Mouse (Mus musculus): ENCODE results near the gene Slc25a44. TPM values are rescaled to one million over a fixed set of nuclear protein-coding genes. Genes with fewer than 3 reads are reported as not detected.
A peak's percentile ranks its signal among the peaks of the same experiment; 100 is the strongest.
"Not testable (repeated sequence)": the region's sequence is repeated elsewhere in the genome, so short reads cannot be mapped to it uniquely, and the experiment has no call there.

The Slc25a44 gene
- polyA plus RNA-seq, 1 experiment from 2014 or later: 24.9 TPM

DNA sequence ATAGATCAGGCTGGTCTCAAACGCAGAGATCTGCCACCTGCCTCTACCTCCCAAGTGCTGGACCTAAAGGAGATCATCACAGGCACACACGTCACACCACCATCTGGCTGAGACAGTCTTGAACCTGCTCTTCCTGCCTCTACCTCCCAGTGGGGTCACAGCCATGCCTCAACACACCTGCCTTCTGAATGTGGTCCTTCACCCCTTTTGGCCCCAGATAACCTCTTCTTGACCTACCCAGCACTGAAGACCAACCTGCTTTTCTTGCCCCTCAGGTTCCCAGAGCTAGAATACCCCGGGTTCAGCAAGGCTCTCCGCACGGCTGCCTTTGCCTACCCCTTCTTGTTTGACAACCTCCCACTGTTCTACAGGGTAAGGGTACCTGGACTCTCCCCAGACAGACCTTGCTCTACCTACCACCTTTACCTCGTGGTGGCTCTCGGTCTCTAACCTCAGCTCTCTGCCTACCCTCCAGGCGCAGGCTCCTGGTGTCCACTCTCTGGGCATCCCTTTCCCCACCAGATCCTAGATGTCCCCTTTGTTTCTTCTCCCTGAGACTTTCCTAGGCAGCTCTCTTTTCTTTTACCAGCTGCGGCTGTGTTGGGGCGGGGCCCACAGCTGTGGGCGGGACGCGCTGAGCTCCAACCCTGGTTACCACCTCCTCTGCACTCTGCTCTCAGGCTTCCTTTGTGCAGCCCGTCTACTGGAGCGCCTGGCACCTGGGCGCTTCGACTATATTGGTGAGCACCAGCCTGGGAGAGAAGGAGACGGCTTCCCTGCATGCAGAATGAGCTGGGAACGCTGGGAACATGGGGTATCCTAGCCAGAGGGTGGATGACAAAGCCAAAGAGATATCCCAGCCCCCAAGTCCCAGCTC, 49.0 kb downstream of the Slc25a44 start:
- not testable (repeated sequence) for H3K27me3 ChIP-seq; H3K36me3 ChIP-seq; H3K4me1 ChIP-seq; H3K4me3 ChIP-seq; H3K9me3 ChIP-seq (replicated peaks)
- peak overlapping the region; percentile 66 for H3K27ac ChIP-seq
- H3K4me2 ChIP-seq (replicated peaks): peak overlapping the region; percentile 37
- ATAC-seq (ENCODE audit: low FRiP score): peak; percentile 89
- H3K9ac ChIP-seq: peak overlapping the region; percentile 27; the same call in 1 of the 2 replicates
- 10% methylated on average over 18 of the region's 19 CpGs for WGBS

DNA sequence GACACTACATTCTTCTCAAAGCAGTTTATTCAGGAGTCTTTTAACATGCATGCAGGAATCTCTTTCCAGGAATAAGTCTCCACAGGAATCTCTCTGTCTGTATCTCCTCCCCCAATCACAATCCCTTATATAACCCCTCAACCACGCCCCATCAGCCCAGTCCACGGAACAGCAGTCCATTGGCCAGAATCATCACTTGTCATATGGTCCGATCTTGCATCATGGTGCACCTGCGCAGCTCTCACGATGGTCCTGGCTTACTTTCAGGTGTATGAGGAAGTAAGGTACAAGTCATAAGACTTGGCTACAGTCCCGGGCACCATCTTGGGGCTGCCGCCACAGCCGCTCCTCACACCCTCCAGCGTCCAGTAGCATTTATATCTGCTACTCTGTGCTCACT, 52.3 kb downstream of the Slc25a44 start, which contains the start of gene Bglap3:
Gene Bglap3, minus strand, starts transcription at position 101 of the 400 bp plus-strand sequence.
- 90% methylated on average over 9 of the region's 9 CpGs for WGBS
- ATAC-seq (ENCODE audit: low FRiP score); H3K27me3 ChIP-seq; H3K4me2 ChIP-seq (replicated peaks); H3K36me3 ChIP-seq; H3K9me3 ChIP-seq (replicated peaks); H3K27ac ChIP-seq; H3K9ac ChIP-seq; H3K4me3 ChIP-seq; H3K4me1 ChIP-seq: not testable (repeated sequence)

DNA sequence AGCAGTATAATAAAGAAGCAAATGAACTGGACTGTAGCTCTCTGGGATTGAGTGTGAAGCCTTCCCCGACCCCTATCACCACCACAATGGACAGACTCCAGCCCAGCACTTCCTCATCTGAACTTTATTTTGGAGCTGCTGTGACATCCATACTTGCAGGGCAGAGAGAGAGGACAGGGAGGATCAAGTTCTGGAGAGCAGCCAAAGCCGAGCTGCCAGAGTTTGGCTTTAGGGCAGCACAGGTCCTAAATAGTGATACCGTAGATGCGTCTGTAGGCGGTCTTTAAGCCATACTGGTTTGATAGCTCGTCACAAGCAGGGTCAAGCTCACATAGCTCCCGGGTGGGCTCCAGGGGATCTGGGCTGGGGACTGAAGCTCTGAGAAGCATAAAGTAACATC, 56.4 kb downstream of the Slc25a44 start:
- not testable (repeated sequence) for H3K36me3 ChIP-seq; H3K9me3 ChIP-seq (replicated peaks); H3K4me2 ChIP-seq (replicated peaks); H3K9ac ChIP-seq; H3K27ac ChIP-seq; ATAC-seq (ENCODE audit: low FRiP score); H3K4me3 ChIP-seq
- Histone ChIP-seq H3K4me1 (peaks cover 15% of the 10 kb centered on the region), H3K27me3 (peaks cover 22% of the 10 kb centered on the region)
- WGBS: 84% methylated on average over 7 of the region's 7 CpGs

DNA sequence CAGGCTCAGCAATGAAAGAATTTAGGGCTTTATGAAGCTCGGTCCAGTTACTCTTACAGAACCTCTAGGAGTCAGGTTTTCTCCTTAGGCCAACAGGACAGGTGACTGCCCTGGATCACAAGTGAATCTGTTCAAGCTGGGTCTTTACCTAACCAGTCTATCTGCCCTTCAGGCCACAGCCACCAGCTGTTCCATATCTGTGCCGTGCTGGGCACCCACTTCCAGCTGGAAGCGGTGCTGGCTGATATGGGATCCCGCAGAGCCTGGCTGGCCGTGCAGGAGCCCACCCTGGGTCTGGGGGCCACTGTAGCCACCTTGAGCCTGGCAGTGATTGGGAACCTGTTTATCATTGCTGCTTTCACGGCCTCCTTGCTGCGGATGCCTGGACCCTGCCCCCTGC, 57.4 kb downstream of the Slc25a44 start:
- not testable (repeated sequence) for H3K4me3 ChIP-seq; H3K36me3 ChIP-seq; H3K27ac ChIP-seq; H3K9me3 ChIP-seq (replicated peaks); H3K4me2 ChIP-seq (replicated peaks); H3K9ac ChIP-seq
- H3K4me1 ChIP-seq: peaks cover 15% of the 10 kb centered on the region
- WGBS: 47% methylated on average over 4 of the region's 7 CpGs
- H3K27me3 ChIP-seq: peaks cover 22% of the 10 kb centered on the region
- peak; percentile 47; the same call in 1 of the 2 replicates for ATAC-seq (ENCODE audit: low FRiP score)

DNA sequence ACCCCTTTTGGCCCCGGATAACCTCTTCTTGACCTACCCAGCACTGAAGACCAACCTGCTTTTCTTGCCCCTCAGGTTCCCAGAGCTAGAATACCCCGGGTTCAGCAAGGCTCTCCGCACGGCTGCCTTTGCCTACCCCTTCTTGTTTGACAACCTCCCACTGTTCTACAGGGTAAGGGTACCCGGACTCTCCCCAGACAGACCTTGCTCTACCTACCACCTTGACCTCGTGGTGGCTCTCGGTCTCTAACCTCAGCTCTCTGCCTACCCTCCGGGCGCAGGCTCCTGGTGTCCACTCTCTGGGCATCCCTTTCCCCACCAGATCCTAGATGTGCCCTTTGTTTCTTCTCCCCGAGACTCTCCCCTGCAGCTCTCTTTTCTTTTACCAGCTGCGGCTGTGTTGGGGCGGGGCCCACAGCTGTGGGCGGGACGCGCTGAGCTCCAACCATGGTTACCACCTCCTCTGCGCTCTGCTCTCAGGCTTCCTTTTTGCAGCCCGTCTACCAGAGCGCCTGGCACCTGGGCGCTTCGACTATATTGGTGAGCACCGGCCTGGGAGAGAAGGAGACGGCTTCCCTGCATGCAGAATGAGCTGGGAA, 58.0 kb downstream of the Slc25a44 start:
- Histone ChIP-seq H3K36me3 (peaks cover 12% of the 10 kb centered on the region), H3K27me3 (peaks cover 22% of the 10 kb centered on the region), H3K4me2 (replicated peaks) (peak overlapping the region; percentile 47), H3K4me3 (peak overlapping the region; percentile 24), H3K4me1 (peaks cover 15% of the 10 kb centered on the region), H3K27ac (peak overlapping the region; percentile 72)
- not testable (repeated sequence) for H3K9me3 ChIP-seq (replicated peaks); H3K9ac ChIP-seq
- 1% methylated on average over 20 of the region's 22 CpGs for WGBS
- peak; percentile 90 for ATAC-seq (ENCODE audit: low FRiP score)

DNA sequence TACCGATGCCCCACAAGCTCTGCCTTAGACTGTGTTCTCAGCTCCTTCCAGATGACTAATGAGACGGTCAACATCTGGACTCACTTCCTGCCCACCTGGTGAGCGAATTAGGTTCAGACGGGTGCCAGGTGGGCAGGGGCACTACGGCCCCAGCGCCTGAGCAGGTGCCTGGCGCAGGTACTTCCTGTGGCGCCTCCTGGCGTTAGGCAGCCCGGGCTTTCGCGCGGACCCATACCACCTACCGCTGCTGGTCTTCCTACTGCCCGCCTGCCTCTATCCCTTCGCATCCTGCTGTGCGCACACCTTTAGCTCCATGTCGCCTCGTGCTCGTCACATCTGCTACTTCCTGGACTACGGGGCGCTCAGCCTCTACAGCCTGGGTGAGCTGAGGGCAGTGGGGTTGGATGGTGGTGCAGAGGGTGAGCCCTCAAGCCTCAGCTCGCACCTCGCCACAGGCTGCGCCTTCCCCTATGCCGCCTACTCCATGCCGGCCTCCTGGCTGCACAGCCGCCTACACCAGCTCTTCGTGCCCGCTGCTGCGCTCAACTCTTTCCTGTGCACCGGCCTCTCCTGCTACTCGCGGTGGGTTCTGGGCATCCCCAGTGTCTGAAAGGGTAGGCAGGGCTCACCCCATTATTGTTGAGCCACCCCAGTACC, 59.1 kb downstream of the Slc25a44 start:
- 42% methylated on average over 34 of the region's 34 CpGs for WGBS
- no peak overlapping the region for H3K9ac ChIP-seq
- no peak for ATAC-seq (ENCODE audit: low FRiP score)

DNA sequence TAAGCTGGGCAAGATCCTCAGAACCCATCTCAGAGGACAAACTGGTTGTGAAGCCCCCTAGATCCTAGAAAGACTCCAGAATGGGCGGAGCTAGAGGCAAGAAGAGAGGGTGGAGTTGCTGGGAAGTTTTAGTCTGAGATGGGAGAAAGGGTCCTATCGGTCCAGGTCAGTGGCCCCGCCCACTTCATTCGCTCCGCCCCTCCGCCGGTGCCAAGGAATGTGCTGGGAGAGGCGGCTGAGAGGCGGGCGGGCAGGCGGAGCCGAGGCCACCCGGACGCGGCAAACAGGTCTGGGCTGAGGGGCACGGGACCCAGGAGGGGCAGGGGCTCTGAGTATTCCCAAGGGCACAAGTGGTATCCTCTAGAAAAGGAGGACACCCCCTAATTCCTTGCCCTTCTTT, 60.6 kb downstream of the Slc25a44 start, which contains the start of gene Paqr6:
Gene Paqr6, plus strand, starts transcription at position 248 of the 400 bp plus-strand sequence.
- no peak for ATAC-seq (ENCODE audit: low FRiP score)
- Histone ChIP-seq H3K4me2 (replicated peaks) (peak within 1 kb of the TSS; percentile 22), H3K9ac (no peak within 1 kb of the TSS), H3K27me3 (peaks cover 22% of the 10 kb centered on the region), H3K36me3 (peaks cover 38% of the 10 kb centered on the region), H3K9me3 (replicated peaks) (no peaks in the 10 kb centered on the region), H3K4me3 (no peak within 1 kb of the TSS), H3K4me1 (peaks cover 25% of the 10 kb centered on the region), H3K27ac (no peak within 1 kb of the TSS; the same call in 1 of the 2 replicates)
- 2% methylated on average over 16 of the region's 16 CpGs for WGBS

More for the DNA sequence above, 59.1 kb downstream of the Slc25a44 start:
- Histone ChIP-seq H3K9me3 (replicated peaks) (peaks cover 8% of the 10 kb centered on the region), H3K4me1 (peaks cover 15% of the 10 kb centered on the region), H3K36me3 (peaks cover 23% of the 10 kb centered on the region), H3K27me3 (peaks cover 22% of the 10 kb centered on the region), H3K4me3 (no peak overlapping the region), H3K27ac (no peak overlapping the region), H3K4me2 (replicated peaks) (peak overlapping the region; percentile 14)

DNA sequence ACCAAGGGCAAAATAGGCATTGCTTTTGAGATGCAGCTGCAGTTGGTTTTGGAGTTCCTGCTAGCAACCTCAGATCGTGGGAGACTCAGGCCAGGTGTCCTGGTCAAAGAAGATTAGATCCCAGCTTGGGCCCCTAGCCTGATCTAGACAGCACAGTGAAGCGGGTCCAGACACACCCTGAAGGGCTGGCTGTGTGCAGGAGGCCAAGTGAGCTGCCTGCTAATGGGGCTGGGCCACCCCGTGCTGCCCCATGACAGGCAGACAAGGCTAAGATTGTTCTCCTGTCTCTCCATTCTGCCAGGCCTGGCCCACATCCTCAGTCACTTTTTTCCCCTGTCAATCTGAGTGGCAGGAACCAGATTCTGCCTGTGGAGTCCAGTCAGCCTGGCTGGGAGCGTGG, 61.2 kb downstream of the Slc25a44 start:
- Histone ChIP-seq H3K9ac (no peak overlapping the region), H3K4me3 (no peak overlapping the region), H3K36me3 (peaks cover 44% of the 10 kb centered on the region), H3K4me2 (replicated peaks) (no peak overlapping the region), H3K27ac (no peak overlapping the region), H3K4me1 (peaks cover 30% of the 10 kb centered on the region), H3K9me3 (replicated peaks) (no peaks in the 10 kb centered on the region), H3K27me3 (peaks cover 22% of the 10 kb centered on the region)
- no peak for ATAC-seq (ENCODE audit: low FRiP score)
- 46% methylated on average over 4 of the region's 4 CpGs for WGBS

DNA sequence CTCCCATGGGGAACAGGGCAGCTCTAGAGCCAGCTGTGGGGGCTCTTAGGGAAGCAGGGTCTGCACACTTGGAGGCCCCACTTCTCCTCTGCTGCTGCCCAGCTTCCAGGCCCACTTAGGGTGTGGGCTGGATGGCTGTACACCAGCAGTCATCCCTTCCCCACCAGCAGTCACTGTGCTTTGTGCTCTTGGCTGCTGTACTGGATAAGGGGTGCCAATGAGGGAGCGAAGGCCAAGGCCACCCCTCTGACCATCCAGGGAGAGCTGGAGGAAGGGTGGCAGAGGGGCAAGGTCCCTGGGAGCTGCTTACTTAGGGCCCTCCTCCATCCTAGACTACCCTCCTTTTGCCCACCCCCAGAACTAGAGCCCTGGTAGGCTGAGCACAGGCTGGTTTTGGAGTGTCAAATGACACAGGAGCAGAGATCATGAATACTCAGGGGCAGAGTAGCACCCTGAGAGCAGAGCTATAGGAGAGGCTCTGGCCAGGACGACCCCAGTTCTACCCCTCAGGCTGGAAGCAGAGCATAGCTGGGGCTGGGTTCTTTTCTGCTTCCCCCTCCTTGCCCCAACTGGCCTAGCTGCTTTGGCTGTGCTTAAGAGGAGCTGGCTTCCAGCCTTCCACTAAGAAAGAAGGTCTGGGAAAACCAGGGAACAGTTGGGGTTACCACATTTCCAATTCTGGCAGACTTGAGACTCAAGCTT, 63.2 kb downstream of the Slc25a44 start:
- ATAC-seq (ENCODE audit: low FRiP score): no peak
- peaks cover 30% of the 10 kb centered on the region for H3K4me1 ChIP-seq
- no peak overlapping the region for H3K4me2 ChIP-seq (replicated peaks)
- H3K27me3 ChIP-seq: peaks cover 22% of the 10 kb centered on the region
- H3K9me3 ChIP-seq (replicated peaks): no peaks in the 10 kb centered on the region
- H3K27ac ChIP-seq: no peak overlapping the region
- WGBS: 88% methylated on average over 2 of the region's 2 CpGs
- no peak overlapping the region for H3K9ac ChIP-seq
- no peak overlapping the region for H3K4me3 ChIP-seq
- H3K36me3 ChIP-seq: peaks cover 62% of the 10 kb centered on the region

DNA sequence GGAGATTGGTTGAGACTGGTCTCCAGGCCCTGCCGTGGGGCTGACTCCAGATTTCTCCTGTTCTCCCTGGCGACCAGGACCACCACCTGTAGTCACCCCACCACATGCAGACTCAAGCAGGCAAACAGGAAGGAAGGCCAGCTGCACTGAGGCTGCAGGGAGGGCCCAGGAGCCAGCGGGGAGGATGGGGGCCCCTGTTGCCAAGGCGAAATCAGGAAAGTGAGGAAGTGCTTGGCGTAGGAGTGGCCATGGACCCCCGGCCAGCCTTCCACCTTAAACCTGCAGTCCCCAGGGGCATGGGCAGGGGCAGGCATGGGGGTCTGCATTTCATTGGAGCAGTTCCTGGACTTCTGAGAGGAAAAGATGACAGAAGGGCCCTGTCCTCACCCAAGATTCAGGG, 63.8 kb downstream of the Slc25a44 start:
- H3K27ac ChIP-seq: no peak overlapping the region
- no peak overlapping the region for H3K9ac ChIP-seq
- no peak overlapping the region for H3K4me3 ChIP-seq
- H3K27me3 ChIP-seq: peaks cover 20% of the 10 kb centered on the region
- ATAC-seq (ENCODE audit: low FRiP score): no peak
- WGBS: 78% methylated on average over 6 of the region's 6 CpGs
- H3K4me2 ChIP-seq (replicated peaks): no peak overlapping the region
- H3K4me1 ChIP-seq: peaks cover 30% of the 10 kb centered on the region
- peaks cover 68% of the 10 kb centered on the region for H3K36me3 ChIP-seq
- H3K9me3 ChIP-seq (replicated peaks): no peaks in the 10 kb centered on the region

Measured in hindbrain, embryonic 12.5 days (tissue).